Mouse (Mus musculus) urinary bladder, postnatal 14 days (tissue): ENCODE measurements around the gene Polr1e.
"Not testable (repeated sequence)": the region's sequence is repeated elsewhere in the genome, so short reads cannot be mapped to it uniquely, and the experiment has no call there.

ENCODE experiments used
- DNase-seq: peaks from one replicate; pipeline ENCODE4 v3.0.0; 2021; ENCODE audit warnings: low spot score

Gene Polr1e

DNA sequence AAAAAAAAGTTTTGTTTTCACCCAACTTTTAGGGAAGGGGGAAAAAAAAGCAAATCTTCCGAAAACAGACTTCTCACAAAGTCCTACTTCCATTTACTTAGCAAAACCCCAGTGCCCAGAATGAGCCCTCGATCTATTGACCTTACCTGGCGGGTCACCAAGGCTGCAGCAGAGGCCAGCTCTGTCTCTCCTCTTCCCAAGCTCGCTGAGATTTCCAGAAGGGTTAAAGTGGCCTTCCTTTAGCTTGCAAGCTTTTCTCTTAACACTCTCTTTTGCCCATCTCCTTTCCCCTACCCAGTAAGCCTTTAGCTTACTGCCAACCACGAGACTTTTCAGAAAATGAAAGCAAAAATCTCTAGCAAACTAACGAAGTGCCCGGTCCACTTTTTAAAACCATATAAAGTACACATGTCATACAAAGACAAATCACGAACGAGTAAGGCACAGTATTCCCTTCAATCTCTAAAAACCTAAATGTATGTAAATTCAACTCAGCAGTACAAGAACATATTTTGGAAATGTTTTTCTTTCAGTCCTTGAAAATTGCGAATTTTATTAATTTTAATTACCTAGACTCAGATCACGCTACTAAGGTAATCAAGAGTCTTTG is 7.5 kb upstream of the Polr1e start:
- DNase-seq, result no peak

DNA sequence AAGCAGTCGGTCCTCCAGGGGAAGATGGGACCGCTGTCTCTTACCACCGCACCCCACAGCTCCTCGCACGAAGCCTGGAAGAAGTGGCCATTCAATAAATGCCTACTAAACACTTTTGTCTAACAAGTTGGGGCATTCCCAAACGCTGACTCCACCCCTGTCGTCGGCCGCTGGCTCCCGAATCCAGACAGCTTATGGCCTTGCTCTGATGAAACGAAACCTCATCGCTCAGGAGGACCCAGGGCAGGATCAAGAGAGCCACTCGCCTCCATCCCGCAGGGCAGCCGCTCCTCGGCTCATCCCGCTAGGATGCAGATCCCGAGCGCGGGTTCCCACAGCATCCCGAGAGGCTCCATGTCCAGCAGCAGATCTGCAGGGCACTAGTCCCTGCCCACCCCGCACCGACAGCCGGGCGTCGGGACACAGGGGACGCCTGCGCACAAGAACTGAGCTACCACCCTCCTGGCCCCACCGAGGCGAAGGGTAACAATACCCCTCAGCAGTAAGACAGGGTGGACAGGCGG is 6.7 kb upstream of the Polr1e start:
- peak; percentile 74 for DNase-seq

DNA sequence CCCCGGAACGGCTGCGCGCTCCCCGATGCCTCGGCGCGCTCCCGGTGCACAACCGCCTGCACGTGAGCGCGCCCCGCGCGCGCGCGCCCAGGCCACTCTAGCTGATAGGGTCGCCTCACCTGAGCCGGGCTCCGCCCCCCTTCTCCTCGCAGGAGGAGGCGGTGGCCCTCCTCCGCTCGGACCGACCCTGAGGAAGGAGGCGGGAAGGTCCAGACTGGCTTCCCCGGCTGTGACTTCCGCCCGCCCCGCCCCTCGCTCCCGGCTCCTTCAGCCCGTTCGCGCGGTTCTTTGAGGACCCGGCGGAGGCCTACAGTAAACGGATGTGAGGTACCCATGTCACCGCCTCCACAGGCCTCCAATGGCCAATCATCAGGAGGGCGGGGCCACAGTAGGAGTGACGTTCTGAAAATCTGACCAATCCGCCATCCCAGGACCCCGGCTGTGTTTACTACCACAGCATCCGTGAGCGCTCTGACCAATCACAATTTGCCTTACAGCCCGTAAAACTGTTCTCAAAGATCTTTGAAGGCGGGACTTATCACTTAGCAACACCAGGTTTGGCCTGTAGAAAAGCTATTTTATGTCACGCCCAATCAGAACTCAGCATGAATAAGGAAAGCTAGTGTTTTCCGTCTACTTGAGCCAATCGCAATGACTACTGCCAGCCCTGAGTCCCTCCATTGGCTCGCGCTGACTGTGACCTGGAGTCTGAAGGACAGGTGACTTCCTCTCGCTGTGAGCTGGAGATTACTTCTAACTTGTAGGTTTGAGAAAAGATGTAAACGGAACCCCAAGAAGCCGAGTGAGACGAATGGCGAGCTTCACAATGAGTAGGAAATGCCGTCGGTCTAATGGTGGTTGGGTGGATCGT is 6.0 kb upstream of the Polr1e start, which contains the start of gene Zbtb5:
TSS of gene Zbtb5 (minus strand) at position 308 of the 871 bp plus-strand sequence.
- DNase-seq, result peak; percentile 99

DNA sequence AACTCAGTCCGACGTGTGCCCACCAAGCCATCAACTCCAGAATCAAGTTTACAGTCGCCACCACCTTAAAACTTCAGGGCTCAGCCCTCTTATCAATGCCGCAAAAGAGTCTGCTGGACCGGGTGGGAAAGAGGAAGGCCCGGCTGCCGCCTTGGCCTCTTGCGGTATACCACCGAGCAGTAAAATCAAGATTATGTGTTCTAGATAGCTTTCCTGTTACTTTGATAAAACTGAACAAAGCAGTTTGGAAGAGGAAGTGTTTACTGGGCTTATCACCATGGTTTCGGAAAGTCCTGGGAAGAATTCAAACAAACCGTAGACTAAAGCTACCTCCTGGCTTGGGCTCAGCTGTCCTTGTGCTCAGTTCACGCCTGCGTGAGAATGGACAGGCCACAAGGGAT is 5.4 kb upstream of the Polr1e start:
- no peak for DNase-seq

DNA sequence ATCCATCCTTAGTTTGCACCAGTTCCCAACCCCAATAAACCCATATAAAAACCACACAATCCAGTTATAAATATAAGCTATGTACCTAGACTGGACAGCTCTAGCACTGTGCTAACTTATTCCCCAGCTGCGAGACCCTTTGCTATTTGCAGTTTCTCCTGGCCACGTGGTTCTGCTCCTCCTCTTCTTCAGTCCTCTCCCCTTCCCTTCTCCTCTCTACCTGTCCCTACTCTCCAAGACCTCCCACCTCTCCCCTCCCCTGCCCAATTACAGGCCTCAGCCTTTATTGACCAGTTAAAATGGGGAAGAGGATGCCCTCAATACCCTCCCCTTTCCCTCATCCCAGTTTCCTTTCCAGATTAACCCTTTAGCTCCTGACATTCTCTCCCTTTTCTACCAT is 4.8 kb upstream of the Polr1e start:
- no peak for DNase-seq

DNA sequence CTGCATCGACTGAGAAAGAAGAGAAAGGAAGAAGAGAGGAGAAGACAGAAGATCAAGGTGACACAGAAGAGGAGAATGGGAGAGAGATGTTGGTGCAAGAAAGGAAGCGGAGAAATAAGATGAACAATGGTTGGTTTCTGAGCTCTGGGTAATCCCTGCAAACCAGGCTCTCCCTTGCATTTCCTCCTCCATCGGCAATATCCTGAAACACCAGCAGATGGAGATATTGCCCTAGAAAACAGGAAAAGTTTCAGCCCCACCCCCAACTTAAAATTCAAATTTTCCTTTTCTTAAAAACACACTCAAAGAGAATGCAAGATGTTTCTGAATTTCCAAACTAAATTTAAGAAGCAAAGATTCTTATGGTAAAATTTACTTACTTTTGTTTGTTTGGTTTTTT is 2.8 kb upstream of the Polr1e start:
- DNase-seq, result peak; percentile 57

DNA sequence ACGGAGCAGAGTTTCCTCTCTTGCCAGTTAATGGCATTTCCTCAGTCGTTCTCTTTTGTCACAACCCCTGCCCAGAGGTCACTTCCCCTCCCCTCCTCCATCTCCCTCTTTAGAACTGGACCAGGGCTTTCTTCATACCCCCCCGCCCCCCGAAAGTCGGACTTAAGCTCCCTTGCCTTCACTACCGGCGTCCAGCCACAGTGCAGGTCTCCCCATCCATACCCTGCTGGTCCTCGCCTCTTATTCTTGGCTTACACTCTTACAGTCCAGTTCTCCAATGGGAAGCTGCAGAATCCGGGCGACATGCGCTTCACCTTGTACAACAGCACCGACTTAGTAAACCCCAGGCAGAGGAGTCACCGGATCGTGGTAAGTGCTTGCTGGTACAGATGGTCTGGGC is 626 bp downstream of the Polr1e start:
- DNase-seq, result no peak

DNA sequence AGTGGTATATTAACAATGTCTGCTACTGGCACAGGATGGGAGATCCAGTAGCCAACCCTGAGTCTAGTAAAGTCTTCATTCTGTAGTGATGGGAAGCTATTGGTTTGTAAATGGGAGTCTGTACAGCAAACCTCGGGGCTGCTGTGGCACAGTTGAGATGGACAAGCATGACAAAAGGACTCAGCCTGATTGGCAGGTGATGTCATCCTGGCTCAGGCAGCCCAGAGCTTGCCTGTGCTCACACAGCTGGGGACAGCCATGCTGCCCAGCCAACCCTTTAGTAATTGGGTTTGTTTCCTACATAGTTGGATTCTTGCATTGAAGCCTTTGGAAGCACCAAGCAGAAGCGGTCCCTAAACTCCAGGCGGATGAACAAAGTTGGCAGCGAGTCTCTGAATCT is 8.1 kb downstream of the Polr1e start:
- no peak for DNase-seq

DNA sequence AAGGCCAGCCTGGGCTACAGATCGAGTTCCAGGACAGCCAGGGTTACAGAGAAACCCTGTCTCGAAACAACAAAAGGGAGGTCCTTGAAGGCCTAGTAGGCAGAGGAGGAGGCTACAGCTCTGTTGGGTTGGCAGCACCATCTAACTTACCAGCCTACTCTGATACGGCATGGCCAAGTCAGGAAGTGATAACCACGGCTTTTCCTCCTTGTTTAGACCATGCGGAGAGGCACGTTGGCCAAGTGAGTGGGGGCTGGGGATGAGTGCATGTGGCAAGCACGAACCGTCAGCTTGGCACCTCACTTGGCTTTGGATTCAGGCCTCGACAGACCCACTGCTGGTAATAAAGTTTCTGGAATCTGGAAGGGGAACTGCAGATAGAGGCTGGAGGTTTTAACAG is 14.2 kb downstream of the Polr1e start:
- DNase-seq, result no peak

DNA sequence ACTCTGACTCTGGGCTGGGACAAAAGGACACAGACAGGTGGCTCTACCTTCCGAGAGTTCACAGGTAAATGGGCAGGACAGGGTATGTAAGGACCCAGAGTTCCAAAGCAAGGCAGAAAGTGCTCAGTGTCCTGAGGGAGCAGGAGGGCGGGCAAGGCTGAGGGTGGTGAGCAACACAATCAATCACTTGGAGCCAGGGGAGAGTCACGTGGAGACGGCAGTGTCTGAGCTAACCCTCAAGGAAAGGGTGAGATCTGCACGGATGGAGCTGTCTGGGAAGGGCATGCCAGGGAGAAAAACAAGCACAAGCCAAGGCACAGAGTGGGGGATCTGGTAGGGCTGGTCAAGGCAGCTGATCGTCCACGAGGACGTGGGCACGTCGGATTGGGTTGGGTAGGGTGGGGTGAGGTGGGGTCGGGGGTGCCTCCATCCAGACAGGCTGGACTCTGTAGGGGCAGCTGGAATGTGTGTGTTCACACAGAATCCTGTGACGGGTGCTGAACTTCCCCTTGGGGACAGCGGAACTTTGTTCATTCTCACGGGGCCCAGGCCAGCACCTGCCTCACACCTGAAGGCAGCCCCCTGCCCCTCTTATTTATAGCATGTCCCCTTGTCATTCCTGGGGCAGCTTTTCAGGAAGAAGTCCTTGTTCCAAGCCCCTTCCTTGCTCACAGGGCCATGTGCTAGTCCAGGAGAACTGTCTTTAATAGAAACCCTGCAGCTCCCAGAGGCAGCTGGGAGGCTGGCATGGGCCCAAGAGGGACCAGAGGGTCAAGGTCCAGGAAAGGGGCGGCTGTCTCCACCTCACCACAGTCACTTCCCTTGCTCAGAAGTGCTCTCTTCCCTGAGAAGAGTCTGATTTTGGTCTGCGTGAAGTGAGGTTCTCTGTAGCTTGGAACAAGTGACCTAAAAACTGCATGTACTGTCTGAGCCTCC is 16.6 kb downstream of the Polr1e start:
- no peak for DNase-seq

DNA sequence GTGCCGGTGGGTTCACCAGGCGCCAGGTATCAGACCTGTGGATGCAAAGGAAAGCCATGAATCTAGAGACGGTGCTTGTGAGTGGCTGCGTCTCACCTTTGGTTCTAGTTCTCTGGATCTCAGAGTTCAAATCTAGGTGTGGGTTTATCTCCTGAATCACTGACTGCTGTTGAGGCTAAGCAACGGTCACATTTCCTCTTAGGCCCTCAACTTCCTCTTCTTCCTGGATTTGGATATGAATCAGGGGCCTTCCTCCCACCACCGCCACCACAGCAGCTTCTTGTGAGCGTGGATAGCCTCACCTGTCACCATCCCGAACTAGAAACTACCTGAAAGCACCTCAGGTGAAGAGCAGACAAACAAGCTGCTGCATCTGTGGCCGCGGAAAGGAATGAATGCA is 17.7 kb downstream of the Polr1e start:
- DNase-seq, result no peak

DNA sequence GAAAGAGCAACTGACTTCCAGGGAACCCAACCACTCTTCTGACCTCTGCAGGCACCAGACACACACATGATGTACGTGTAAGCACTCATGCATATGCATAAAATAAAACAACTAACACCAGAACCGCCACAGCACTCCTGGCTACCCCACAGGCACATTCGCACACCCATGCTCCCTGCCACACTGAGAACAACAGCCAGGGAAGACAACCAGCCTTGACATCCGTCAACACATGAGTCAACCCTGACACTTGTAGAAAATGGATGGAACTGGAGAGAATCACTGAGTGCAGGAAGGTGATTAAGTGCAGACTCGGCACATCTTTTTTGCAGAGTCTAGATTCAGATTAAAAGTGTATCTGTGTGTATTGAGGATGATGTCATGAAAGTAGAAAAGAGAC is 18.2 kb downstream of the Polr1e start:
- DNase-seq, result no peak

DNA sequence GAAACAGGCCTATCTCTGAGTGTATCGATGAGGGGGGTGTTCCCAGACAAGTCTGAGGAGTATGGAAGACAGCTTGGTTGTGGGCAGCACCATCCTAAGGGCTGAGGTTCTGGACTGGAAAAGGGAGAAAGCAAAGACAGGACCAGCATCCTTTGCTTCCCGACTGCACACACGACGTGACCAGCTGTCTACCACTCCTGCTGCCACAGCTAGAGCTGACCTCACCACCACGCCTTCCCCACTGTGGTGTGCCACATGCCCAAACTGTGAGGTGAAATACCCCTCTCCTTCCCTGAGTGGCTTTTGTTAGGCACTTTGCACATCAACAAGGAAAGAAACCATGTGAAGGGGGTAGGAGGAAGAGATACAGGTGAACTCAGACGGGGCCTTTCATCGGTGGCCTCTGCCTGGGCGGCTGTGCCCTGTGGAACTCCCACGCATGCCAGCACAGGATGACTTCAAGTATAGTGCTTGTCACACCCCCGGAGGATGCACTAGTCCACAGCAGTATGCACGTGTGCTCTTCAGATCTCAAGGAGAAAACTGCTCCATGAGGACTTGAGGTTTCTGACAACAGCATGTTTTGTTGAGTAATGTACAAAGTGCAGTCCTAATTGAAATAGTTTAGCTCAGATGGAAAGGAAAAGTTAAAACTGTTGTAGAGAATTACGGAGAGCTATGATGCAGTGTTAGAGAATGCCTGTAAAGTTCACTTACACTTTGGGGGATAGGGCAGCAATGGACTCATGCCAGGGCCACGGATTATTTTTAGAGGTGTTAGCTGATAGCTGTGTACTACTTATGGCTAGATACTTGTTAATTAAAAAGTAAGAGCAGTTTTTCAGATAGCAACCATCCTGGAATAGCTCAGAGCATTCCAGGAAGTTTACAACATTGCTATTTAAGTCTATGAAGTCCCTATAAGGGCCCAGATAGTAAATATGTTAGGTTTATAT is 19.4 kb downstream of the Polr1e start:
- DNase-seq, result no peak

DNA sequence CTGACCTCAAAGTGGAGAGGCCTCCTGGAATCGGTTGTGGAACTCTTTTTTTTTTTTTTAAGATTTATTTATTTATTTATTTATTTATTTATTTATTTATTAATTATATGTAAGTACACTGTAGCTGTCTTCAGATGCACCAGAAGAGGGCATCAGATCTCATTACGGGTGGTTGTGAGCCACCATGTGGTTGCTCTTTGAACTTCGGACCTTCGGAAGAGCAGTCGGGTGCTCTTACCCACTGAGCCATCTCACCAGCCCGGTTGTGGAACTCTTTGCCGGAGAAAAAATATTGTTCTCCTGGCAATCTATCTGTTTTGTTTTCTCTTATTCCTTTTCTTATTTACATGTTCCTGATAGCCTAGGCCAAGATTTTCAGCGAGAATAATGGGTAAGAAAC is 20.5 kb downstream of the Polr1e start:
- not testable (repeated sequence) for DNase-seq

DNA sequence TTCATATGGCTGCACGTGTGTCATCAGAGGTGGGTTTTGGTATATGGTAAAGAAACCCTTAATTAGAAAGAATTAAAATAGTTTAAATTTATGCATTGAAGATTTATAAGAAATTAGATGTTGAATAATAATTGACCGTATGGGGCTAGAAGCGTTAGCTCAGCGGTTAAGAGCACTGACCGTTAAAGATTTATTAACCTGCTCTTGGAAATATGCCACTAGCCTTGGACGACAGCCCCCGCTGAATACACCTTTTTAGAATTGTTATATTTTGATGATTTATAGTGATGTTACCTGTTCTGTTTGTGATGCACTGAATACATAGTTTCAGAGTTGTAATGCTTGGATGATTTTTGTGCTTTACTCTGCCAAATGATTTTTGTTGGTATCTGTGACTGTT is 21.2 kb downstream of the Polr1e start:
- not testable (repeated sequence) for DNase-seq

DNA sequence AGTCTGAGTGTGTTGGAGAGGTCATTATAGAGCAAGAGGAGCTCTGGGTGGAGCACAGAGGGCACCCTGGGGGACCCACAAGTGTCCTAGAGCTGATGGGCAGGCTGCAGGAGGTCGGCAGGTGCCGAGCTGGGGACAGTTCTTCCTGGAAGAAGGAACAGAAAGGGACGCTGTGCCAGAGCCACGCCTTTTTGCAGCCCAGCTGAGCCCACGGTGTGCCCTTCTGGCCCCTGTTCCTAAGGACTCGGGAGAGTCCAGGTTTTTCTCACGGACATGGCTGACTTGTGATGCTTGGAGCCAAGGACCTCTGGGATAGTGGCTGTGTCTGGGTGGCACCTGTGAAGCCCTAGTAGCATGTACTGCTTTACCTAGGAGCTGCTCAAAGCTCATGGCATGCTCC is 22.4 kb downstream of the Polr1e start:
- DNase-seq, result no peak

DNA sequence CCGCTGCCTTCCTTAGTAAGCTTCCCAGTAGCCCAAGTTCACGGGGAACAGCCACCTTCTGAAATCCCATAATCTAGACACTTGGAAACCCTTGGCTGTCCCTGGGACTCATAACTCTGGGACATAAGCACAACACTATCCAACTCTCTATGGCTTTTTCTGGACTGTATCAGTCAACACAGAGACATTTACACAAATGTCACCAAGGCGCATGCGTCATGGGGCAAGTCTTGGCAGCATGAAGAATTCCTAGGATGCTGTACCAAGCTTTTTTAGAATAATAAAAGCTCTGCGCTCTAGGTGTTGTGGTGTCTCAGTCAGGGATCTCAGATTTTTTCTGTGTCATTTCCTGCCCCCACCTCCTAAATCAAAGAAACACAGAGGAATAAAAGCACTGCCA is 28.3 kb downstream of the Polr1e start:
- no peak for DNase-seq

DNA sequence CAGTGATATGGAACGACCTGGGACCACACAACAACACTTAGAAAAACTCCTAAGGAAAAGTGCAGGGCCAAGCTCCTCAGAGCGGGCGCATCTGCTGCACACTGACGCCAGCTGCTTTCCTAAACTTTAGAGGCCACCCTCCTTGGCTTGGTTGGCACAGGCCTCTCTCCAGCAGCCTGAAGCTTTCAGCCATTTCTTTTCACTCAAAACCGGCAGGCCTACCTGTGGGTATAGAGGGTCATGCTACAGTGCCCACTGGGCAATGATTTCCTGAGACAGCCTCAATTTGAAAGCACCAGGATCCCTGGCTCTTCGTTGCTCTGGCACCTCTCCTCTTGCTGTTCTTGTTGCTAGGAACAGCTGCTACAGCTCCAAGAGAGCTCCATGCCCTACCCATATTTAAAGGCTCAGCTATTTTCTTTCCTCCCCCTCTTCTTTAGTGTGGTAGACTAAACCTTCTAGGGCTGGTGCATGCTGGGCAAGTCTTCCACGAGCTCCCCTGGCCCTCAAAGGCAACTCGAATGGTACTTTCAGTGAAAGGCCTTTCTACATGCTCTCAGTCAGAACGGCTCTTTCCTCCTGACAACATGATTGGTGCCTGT is 29.0 kb downstream of the Polr1e start:
- DNase-seq, result no peak

DNA sequence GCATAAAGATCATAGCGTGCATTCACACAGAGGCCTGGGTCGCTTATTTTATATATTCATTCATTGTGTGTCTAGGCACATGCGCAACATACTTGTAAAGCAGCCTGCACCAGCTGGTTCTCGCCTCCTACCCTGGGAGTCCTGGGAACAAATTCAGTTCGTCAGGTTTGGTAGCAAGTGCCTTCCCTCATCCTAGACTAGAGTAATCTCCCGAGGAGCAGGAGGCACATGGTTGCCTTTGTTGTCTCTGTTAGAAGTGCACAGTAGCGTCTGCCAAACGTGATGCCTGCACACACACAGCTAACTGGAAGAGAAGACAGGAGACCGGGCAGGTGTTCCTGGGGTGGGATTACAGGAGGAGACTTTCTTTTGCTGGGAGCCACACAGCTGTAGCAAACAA is 29.6 kb downstream of the Polr1e start:
- no peak for DNase-seq

DNA sequence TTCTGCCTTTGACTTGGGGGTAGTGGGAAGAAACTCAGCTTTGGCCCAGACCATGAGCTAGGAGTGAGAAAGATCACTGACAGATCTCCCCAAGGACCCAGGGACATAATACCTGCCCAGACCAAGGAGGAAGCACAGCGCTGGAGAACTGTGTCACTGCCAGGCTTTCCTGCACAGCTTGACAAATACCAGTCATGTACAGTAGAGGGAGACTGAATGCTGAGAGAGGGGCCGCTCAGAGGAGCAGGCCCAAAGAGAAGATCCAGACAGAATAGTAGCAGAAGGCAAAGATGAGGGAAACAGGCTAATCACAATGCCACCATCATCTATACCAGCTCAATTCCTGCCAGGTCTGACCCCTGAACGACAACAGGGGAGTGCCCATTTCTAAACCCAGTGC is 36.5 kb downstream of the Polr1e start:
- no peak for DNase-seq

DNA sequence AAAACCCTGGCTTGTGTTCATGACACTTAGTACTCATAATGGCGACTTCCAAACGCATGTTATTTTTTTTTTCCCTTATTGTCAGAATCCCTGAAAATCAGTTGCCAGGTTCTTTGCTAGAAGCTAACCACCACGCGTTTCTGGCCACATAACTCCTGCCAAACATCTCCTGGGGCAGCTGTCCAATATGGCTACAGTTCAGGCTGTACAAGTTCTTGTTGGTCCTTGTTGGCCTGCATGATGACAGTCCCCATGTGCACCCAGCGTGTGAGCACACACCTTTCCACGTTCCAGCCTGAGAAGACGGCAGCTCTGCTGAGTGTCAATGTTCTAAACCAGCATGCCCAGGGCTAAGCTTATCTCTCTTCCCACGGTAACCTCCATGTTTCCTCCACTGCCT is 37.1 kb downstream of the Polr1e start:
- DNase-seq, result no peak
